Mouse (Mus musculus) thymus, postnatal 25 days (tissue): ENCODE measurements around the gene Epha2.

Experiments used
- DNase-seq: peaks from one replicate; pipeline ENCODE4 v3.0.0; 2022

Epha2 gene

GRCm38 (mm10) chr4:141280471-141280870 lies 20.6 kb upstream of the Epha2 start:
- DNase-seq, result no peak

GRCm38 (mm10) chr4:141281153-141281552 lies 19.9 kb upstream of the Epha2 start:
- DNase-seq, result no peak

GRCm38 (mm10) chr4:141281578-141281977 lies 19.5 kb upstream of the Epha2 start:
- no peak for DNase-seq

GRCm38 (mm10) chr4:141282087-141282486 lies 19.0 kb upstream of the Epha2 start:
- DNase-seq, result no peak

GRCm38 (mm10) chr4:141282623-141283022 lies 18.4 kb upstream of the Epha2 start:
- DNase-seq, result no peak

GRCm38 (mm10) chr4:141283176-141283878 lies 17.7 kb upstream of the Epha2 start:
- no peak for DNase-seq

- DNase-seq, result no peak
Measured at GRCm38 (mm10) chr4:141283879-141284411, 17.1 kb upstream of the Epha2 start.

- DNase-seq, result no peak
Measured at GRCm38 (mm10) chr4:141284486-141284885, 16.6 kb upstream of the Epha2 start.

GRCm38 (mm10) chr4:141285128-141285527 lies 15.9 kb upstream of the Epha2 start:
- no peak for DNase-seq

- DNase-seq, result no peak
Measured at GRCm38 (mm10) chr4:141286860-141287517, 14.1 kb upstream of the Epha2 start.

- no peak for DNase-seq
Measured at GRCm38 (mm10) chr4:141287518-141288004, 13.5 kb upstream of the Epha2 start.

GRCm38 (mm10) chr4:141288152-141288551 lies 12.9 kb upstream of the Epha2 start:
- DNase-seq, result no peak

GRCm38 (mm10) chr4:141291571-141292375 lies 9.3 kb upstream of the Epha2 start:
- DNase-seq, result no peak

- peak; percentile 67 for DNase-seq
Measured at GRCm38 (mm10) chr4:141295774-141296186, 5.3 kb upstream of the Epha2 start.

- no peak for DNase-seq
Measured at GRCm38 (mm10) chr4:141297934-141298333, 3.1 kb upstream of the Epha2 start.

GRCm38 (mm10) chr4:141299356-141299755 lies 1.7 kb upstream of the Epha2 start:
- DNase-seq, result no peak

GRCm38 (mm10) chr4:141300196-141300595 lies 844 bp upstream of the Epha2 start:
- DNase-seq, result no peak

GRCm38 (mm10) chr4:141301591-141302427 lies 769 bp downstream of the Epha2 start:
- peak; percentile 30 for DNase-seq

- DNase-seq, result no peak
Measured at GRCm38 (mm10) chr4:141302428-141303401, 1.7 kb downstream of the Epha2 start.

- DNase-seq, result no peak
Measured at GRCm38 (mm10) chr4:141303402-141304222, 2.6 kb downstream of the Epha2 start.
